Mouse (Mus musculus) macrophage (primary cell): Measurements from ENCODE around the gene Sdhc. TPM values are rescaled to one million over a fixed set of nuclear protein-coding genes. Genes with fewer than 3 reads are reported as not detected.

Source experiments
- H3K27ac ChIP-seq: fragments of 350-480 bp; formaldehyde crosslinking; 2 replicates; pipeline ENCODE4 v1.9.0; 2021
- H3K36me3 ChIP-seq: fragments of 350-480 bp; formaldehyde crosslinking; 2 replicates; pipeline ENCODE4 v1.9.0; 2021; ENCODE audit errors: inconsistent target
- H3K4me3 ChIP-seq: fragments of 350-480 bp; formaldehyde crosslinking; 2 replicates; pipeline ENCODE4 v1.9.0; 2021; ENCODE audit errors: inconsistent target
- H3K79me2 ChIP-seq: fragments of 350-480 bp; formaldehyde crosslinking; 2 replicates; pipeline ENCODE4 v1.9.0; 2021; ENCODE audit errors: inconsistent target
- WGBS: methylation state at CpG from one replicate; pipeline ENCODE4 v1.1.7; 2026; ENCODE audit warnings: inconsistent platforms; ENCODE audit not compliant: missing documents; 5-methylcytosine and 5-hydroxymethylcytosine counted together
- polyA plus RNA-seq: library from polyadenylated mRNA; stranded (reverse); fragments of 250-400 nt; gene quantifications from 3 replicates; pipeline ENCODE4 v1.2.4, GENCODE M21; 2018; ENCODE audit warnings: inconsistent platforms

Gene Sdhc
- polyA plus RNA-seq, 1 experiment from 2014 or later = 101 TPM

DNA sequence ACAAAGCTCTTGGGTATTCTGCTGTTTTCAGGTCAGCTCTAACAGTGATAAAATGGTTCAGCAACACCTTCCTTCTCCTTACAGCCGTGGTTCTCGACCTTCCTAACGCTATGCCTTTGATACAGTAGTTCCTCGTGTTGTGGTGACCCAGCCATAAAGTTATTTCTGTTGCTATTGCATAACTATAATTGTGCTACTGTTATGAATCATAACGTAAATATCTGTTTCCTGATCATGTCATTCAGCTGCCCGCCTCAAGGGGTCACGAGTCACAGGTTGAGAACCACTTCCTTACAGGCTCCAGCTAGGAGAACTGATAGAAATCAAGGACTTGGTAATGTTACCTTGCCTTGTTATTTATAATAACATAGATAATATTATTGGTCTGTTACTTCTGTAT, 33.9 kb upstream of the Sdhc start:
- peaks cover 63% of the 10 kb centered on the region for H3K79me2 ChIP-seq
- no peaks in the 10 kb centered on the region for H3K36me3 ChIP-seq
- H3K27ac ChIP-seq = peak overlapping the region; percentile 97
- no peak overlapping the region for H3K4me3 ChIP-seq
- WGBS = 1% methylated on average over 7 of the region's 7 CpGs

DNA sequence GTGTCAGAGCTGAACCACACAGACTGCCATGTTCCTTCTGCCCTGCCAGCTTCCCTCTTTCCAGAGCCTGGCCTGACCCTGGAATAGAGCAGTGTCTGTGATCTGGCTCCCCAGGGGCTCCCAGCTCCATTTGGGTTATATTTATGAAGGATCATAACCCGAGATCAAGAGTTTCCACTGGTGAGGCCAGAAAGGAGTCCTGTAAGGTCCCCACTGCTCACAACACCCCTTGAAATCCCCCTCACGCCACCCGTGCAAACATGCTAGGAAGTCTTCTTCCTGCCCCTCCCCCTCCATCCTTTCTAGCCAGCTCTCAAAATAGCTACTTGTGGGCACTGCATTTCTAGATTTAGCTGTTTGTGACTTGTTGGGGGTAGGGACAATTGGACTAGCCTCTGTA, 33.2 kb upstream of the Sdhc start:
- 3% methylated on average over 3 of the region's 3 CpGs for WGBS

DNA sequence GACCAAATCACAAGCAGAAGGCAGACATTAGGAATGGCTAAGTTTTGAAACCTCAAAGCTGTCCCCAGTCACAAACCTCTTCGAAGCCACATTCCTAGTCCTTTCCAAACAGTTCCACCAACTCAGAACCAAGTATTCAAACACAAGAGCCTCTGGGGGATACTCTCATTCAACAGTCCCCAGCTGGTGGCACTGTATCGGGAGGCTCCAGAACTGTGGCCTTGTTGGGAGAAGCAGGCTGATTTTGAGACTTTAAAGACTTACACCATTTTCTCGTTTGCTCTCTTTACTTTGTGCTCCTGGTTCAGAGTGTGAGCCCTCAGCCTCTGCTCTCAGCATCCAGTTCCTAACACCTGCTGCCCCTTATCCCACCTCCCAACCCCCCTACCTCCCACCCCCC, 32.6 kb upstream of the Sdhc start:
- H3K36me3 ChIP-seq = no peaks in the 10 kb centered on the region
- 91% methylated on average over 3 of the region's 3 CpGs for WGBS
- H3K4me3 ChIP-seq = no peak overlapping the region
- H3K79me2 ChIP-seq = peaks cover 50% of the 10 kb centered on the region
- peak overlapping the region; percentile 97 for H3K27ac ChIP-seq

More for the DNA sequence above, 33.2 kb upstream of the Sdhc start:
- Histone ChIP-seq H3K36me3 (no peaks in the 10 kb centered on the region), H3K4me3 (no peak overlapping the region), H3K27ac (peak overlapping the region; percentile 97), H3K79me2 (peaks cover 56% of the 10 kb centered on the region)

DNA sequence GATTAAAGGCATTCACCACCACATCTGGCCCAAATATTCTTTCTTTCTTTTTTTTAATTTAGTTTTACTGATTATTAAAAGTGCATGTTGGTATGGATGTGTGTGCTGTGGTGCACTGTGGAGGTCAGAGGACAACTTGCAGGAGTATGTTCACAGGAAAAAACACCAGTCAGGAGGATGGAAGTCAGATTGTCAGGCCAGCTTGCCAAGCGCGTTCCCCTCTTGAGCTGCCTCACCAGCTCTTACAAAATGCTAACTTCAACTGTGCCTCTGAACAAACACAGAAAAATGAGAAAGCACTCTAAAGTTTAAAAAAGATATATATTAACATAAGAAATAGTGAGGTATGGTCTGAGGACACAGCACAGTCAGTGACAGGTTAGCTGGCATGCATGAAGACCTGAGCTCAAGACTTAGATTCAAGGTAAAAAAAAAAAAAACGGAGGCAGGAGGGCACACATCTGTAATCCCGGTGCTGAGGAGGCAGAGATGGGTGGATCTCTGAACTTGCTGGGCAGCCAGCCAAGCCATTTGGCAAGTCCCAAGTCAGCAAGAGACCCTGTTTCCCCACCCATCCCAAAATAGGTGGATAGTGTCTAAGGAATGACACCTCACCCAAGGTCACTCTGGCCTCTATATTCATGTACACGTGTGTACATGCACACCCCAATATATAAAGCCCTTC, 29.2 kb upstream of the Sdhc start:
- H3K27ac ChIP-seq = no peak overlapping the region
- H3K36me3 ChIP-seq = no peaks in the 10 kb centered on the region
- no peak overlapping the region for H3K4me3 ChIP-seq
- WGBS = 85% methylated on average over 5 of the region's 5 CpGs
- peaks cover 22% of the 10 kb centered on the region for H3K79me2 ChIP-seq

DNA sequence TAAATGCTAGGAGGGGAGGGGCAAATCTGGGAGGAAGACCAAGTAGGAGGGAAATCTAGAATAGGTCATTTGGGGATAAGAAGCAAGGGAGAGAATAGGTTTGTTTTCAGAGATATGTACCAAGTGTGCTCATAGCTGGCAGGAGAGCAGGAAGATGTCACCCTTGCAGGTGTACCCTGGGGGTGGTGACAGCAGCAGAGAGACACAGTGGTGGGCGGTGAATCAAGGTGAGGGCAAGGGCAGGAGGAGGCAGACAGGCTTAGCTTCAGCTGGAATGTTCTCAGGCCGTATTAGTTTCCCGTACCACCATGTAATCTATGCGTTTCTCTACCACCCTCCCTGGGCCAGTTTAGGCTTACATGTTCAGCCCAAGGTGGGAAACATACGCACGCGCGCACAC, 22.4 kb upstream of the Sdhc start:
- Histone ChIP-seq H3K27ac (no peak overlapping the region), H3K4me3 (no peak overlapping the region), H3K36me3 (no peaks in the 10 kb centered on the region), H3K79me2 (no peaks in the 10 kb centered on the region)
- 92% methylated on average over 8 of the region's 8 CpGs for WGBS

DNA sequence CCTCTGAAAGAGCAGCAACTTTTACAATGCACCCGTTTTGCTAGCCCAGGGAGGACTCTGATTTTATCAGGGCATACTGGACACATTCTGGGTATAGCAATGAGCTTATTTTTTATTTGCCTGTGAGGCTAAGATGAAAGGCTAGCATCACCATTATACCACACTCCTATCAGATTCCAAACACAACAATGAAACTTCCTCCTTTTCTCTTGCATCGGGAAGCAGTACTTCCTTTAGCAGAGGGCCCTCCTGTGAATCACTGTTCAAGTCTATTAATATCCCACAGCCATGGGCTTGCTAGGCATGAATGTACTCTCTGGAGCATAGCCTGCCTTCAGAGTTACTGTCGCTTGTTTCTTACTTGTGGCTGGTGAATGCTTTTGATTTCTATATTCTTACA, 20.7 kb upstream of the Sdhc start:
- no peaks in the 10 kb centered on the region for H3K79me2 ChIP-seq
- no peak overlapping the region for H3K4me3 ChIP-seq
- WGBS = 8% methylated on average over 3 of the region's 3 CpGs
- H3K36me3 ChIP-seq = no peaks in the 10 kb centered on the region
- H3K27ac ChIP-seq = peak overlapping the region; percentile 93

DNA sequence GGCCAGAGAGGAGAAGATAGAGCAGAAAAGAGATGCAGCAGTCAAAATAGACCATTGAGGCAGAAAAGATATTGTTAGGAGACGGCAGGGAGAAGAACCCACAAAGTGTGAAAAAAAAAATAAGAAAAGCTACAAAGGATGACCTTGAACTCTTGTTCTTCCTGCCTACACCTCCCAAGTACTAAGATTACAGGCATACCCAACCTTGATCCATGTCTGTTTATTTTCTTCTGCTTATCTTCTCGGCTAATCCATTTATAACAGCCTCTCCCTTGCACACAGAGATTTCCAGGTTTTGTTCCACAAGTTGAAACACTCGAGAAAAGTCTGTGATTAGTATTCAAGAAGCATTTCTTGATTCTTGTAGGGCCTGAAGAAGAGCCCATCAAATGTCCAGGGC, 19.5 kb upstream of the Sdhc start:
- H3K27ac ChIP-seq = no peak overlapping the region
- H3K4me3 ChIP-seq = no peak overlapping the region
- WGBS = 83% methylated on average over 3 of the region's 3 CpGs

DNA sequence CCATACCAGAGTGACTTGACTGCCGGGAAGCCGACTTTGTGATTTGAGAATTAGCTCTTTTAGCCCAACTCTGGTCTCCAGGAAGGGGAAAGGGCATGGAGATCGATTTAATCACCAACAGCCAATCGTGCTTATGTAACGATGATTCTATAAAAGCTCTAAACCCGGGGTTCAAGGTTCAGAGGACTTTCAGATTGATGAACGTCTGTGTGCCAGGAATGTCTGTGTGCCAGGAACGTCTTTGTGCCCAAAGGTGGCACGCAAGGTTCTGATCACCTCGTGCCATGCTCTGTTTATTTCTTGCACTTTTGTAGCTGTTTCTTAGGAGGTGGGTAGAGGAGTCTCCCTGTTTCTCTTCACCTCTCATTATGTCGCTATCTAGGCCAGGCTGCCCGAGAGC, 18.5 kb upstream of the Sdhc start:
- WGBS = 87% methylated on average over 12 of the region's 12 CpGs
- H3K36me3 ChIP-seq = no peaks in the 10 kb centered on the region
- no peak overlapping the region for H3K27ac ChIP-seq
- H3K79me2 ChIP-seq = no peaks in the 10 kb centered on the region
- no peak overlapping the region for H3K4me3 ChIP-seq

More for the DNA sequence above, 19.5 kb upstream of the Sdhc start:
- no peaks in the 10 kb centered on the region for H3K79me2 ChIP-seq
- H3K36me3 ChIP-seq = no peaks in the 10 kb centered on the region

DNA sequence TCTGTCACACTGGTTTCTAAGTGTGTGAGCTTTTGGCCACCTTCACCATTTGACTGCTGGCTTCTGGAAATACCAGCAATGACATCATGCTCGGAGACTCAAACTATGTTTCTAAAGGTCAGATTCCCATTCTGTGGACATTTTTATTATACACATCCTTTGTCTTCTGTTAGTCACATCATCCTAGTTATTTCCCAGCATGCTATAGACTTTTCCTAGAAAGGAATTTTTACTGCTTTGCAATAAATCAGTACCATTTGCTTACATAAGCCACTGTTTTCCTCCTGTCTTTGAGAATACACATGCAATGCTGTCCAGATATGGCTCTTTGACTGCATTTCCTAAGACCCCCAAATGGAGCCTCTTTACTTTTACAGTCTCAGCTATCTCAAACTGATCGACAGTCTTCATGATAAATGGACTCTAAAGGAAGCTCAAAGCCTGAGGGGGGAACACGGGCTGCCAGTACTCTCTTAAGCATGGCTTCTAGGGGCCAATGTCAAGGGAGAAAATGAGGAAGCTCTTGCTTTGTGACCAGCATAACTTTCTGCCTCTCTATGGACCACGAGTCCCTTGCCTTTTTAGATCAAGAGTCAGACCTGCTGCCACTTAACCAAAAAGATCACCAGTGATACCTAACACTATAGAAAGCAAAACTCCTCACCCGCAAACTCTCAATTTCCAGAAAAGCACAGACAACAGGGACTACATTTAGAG, 15.4 kb upstream of the Sdhc start:
- WGBS = 40% methylated on average over 5 of the region's 5 CpGs

DNA sequence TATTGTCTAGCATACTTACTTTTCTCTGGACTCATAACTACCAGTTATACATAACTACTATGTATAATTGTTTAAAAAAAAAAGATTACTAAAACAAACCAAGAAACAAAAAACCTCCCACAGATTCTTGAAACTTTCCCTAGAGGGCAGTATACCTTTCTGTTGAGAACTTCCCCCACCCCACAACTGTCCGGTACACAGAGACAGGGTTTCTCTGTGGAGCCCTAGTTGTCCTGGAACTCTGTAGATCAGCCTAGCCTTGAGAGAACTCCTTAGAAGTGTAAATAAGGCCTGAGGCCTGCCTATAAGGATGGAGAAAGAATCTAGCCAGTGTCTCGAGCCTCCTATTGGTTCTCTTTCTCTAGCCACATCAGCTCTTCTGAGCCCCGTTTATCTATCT, 13.9 kb upstream of the Sdhc start:
- no peaks in the 10 kb centered on the region for H3K36me3 ChIP-seq
- no peak overlapping the region for H3K27ac ChIP-seq
- no peak overlapping the region for H3K4me3 ChIP-seq
- WGBS = 60% methylated on average over 3 of the region's 3 CpGs
- H3K79me2 ChIP-seq = no peaks in the 10 kb centered on the region

More for the DNA sequence above, 15.4 kb upstream of the Sdhc start:
- Histone ChIP-seq H3K79me2 (no peaks in the 10 kb centered on the region), H3K36me3 (no peaks in the 10 kb centered on the region), H3K4me3 (no peak overlapping the region), H3K27ac (no peak overlapping the region)

DNA sequence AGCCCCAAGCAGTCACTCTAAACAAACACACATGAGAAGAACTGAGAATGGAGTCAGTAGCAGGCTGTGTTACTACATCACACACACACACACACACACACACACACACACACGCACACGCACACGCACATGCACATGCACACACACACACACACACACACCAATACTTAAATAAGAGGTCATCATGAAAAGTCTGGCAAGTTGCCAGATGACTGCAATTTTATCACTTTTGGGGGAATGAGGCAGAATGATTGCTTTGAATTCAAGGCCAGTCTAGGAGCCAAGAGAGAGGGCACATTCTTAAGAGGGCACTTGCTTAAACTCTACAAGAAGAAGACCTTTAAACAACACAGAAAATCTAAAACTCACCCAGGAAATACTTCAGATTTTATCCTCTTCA, 12.1 kb upstream of the Sdhc start:
- H3K79me2 ChIP-seq = no peaks in the 10 kb centered on the region
- no peak overlapping the region for H3K27ac ChIP-seq
- no peak overlapping the region for H3K4me3 ChIP-seq
- H3K36me3 ChIP-seq = no peaks in the 10 kb centered on the region
- WGBS = 93% methylated on average over 3 of the region's 3 CpGs

DNA sequence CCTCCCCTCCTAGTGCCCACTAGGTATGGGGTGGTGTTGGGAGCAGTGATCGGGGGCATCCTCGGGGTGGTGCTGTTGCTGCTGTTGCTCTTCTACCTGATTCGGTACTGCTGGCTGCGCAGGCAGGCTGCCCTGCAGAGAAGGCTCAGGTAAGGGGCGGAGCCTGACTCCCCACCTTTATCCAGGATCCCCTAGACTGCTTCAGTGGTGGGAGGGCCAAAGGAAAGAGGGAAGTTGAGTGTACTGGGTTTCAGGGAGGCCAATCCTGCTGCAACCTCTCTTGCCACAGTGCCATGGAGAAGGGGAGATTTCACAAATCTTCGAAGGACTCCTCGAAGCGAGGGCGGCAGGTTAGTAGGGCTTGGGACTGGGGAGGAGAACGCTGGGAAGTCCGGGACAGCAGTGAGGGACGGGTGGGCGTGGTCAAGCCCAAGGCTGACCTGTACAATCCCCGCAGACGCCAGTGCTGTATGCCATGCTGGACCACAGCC, 9.1 kb upstream of the Sdhc start:
- H3K79me2 ChIP-seq = no peaks in the 10 kb centered on the region
- H3K4me3 ChIP-seq = no peak overlapping the region
- H3K36me3 ChIP-seq = no peaks in the 10 kb centered on the region
- WGBS = 27% methylated on average over 15 of the region's 15 CpGs
- H3K27ac ChIP-seq = no peak overlapping the region

DNA sequence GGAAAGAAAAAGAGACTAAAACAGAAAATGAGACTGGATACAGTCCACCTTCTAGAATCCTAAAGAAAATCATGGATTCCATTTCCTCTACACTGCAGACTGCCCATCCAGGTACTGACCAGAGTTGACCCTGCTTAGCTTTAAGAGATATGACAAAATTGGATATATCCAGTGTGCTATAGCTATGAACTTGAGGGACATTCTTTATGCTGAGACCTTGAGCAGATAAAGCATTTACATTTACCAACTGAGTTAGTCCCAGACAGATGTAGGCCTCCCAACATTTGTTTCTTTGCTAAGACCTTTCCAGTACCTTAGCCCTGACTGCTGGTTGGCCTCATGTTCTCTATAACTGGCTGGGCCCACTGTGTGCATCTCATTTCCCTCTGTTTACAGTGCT, 7.6 kb upstream of the Sdhc start:
- Histone ChIP-seq H3K4me3 (no peak overlapping the region), H3K36me3 (no peaks in the 10 kb centered on the region), H3K79me2 (no peaks in the 10 kb centered on the region), H3K27ac (no peak overlapping the region)

DNA sequence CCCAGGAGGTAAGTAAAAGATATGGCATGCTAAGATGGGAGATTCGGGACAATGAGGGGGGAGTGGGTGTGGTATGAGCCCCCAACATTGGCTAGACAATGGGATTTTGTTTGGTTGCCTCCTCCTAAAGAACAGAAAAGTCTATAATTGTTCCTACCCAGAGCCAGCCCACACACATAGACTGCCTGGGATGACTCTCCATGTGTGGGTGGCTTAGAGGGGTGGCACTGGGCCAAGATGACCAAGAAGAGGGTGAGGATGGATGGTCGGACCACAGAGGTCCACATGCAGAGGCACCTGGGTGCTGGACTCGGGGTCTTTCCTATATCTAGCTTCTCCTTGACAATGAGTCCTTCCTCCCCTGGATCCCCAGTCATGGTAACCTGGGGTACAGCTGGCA, 6.2 kb upstream of the Sdhc start:
- H3K79me2 ChIP-seq = no peaks in the 10 kb centered on the region
- 72% methylated on average over 3 of the region's 3 CpGs for WGBS
- H3K4me3 ChIP-seq = no peak overlapping the region
- no peaks in the 10 kb centered on the region for H3K36me3 ChIP-seq
- no peak overlapping the region for H3K27ac ChIP-seq

DNA sequence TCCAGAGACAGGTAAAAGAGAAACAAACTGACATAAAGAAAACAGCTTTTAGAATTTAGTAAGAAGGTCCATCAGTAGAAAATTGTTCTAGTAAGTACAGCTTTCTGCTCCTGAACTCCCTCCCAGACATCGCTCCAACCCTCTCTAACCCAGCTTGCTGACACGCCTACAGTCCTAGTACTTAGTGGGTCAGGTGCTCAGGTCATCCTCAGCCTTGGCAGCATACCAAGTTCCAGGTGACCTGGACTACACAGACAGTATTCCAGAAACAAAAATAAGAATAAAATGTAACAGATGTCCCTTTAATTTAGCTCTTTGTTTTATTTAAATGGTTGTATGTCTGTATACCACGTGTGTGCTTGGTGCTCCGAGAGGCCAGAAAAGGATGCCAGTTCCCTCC, 1.6 kb upstream of the Sdhc start:
- Histone ChIP-seq H3K4me3 (no peak overlapping the region), H3K79me2 (peaks cover 34% of the 10 kb centered on the region), H3K27ac (no peak overlapping the region), H3K36me3 (no peaks in the 10 kb centered on the region)
- WGBS = 90% methylated on average over 4 of the region's 4 CpGs
